Mouse (Mus musculus): Measurements from ENCODE around the gene Gm9922. TPM values are rescaled to one million over a fixed set of nuclear protein-coding genes. Genes with fewer than 3 reads are reported as not detected.

The Gm9922 gene
- polyA plus RNA-seq, 1 experiment, result 0.57 TPM

DNA sequence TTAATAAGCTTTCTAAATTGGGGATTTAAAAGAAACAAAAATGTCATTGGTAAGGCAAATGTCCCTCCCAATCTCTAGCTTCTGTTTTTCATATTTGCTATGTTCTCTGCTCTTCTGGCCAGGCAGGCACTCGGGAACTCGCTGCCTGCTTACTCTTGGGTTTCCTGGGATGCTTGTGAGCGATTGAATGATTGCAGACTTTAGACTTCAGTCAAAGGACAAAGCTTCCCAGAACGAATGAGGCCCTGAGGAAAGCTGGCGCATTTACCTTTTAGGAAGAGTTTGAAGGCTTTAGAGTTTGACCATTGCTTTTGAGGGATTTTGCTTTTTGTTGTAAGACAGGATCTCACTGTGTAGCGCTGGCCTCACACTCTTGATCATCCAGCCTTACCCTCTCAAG is 41.9 kb downstream of the Gm9922 start:
- TF ChIP-seq POLR2A (IDR thresholded peaks at IDR 0.05; ENCODE audit: low read depth, low read length), result no peak
- TF ChIP-seq CTCF (IDR thresholded peaks at IDR 0.05; ENCODE audit: extremely low read depth, insufficient read length, insufficient replicate concordance, low read depth, low read length), result no peak

More for the DNA sequence above, 41.9 kb downstream of the Gm9922 start:
- Histone ChIP-seq H3K36me3 (ENCODE audit: control insufficient read depth, insufficient read depth, low read length) (peaks cover 4% of the 10 kb centered on the region; the same call in 1 of the 2 replicates), H3K4me3 (ENCODE audit: low read depth, low read length) (no peak overlapping the region), H3K4me1 (ENCODE audit: control insufficient read depth, insufficient read depth, insufficient read length, low read length) (no peaks in the 10 kb centered on the region), H3K27me3 (ENCODE audit: control insufficient read depth, insufficient read depth, low read length) (no peaks in the 10 kb centered on the region), H3K27ac (ENCODE audit: insufficient read depth, low read depth, low read length) (no peak overlapping the region)
- WGBS, result 88% methylated on average over 6 of the region's 6 CpGs

Other genes with a start within 250 kb of the Gm9922 start
- gene Tbc1d4, start 120.6 kb downstream of the Gm9922 start, polyA plus RNA-seq (2012; rRNA removed), result 1.3 and 1.9 TPM in 2 replicates
- gene Commd6, start 89.1 kb downstream of the Gm9922 start, polyA plus RNA-seq (2012; rRNA removed), result 5.4 and 9.2 TPM in 2 replicates
- gene Uchl3, start 75.8 kb downstream of the Gm9922 start, polyA plus RNA-seq (2012; rRNA removed), result 3.7 and 10.1 TPM in 2 replicates
- 47.4 and 164 TPM in 2 replicates for gene Lmo7, start 143 bp upstream of the Gm9922 start, polyA plus RNA-seq (2012; rRNA removed)